Mouse (Mus musculus) heart, embryonic 12.5 days (tissue): ENCODE results near the gene Asb8. TPM values are rescaled to one million over a fixed set of nuclear protein-coding genes. Genes with fewer than 3 reads are reported as not detected.
A peak's percentile ranks its signal among the peaks of the same experiment; 100 is the strongest.

Experiments used
- ATAC-seq: fragments of 200-750 bp; cut with Nextera tagmentation; 2 replicates; pipeline ENCODE4 v1.8.0; 2017; ENCODE audit warnings: moderate TSS enrichment, moderate library complexity; ENCODE audit not compliant: insufficient number of reproducible peaks, low FRiP score
- H3K27ac ChIP-seq: fragments of 300-500 bp; sonication (generic); 2 replicates; pipeline ENCODE4 v1.5.1; 2016; ENCODE audit warnings: mild to moderate bottlenecking, moderate library complexity; ENCODE audit not compliant: poor library complexity, severe bottlenecking
- H3K27me3 ChIP-seq: fragments of 300-500 bp; sonication (generic); replicated peaks from 2 replicates; pipeline ENCODE4 v1.6.1; 2016; ENCODE audit warnings: mild to moderate bottlenecking, moderate library complexity
- H3K36me3 ChIP-seq: fragments of 300-500 bp; sonication (generic); 2 replicates; pipeline ENCODE4 v1.6.1; 2016; ENCODE audit warnings: mild to moderate bottlenecking, moderate library complexity
- H3K4me1 ChIP-seq: fragments of 300-500 bp; sonication (generic); replicated peaks from 2 replicates; pipeline ENCODE4 v1.6.1; 2016; ENCODE audit warnings: mild to moderate bottlenecking
- H3K4me2 ChIP-seq: fragments of 300-500 bp; sonication (generic); 2 replicates; pipeline ENCODE4 v1.6.1; 2016; ENCODE audit warnings: mild to moderate bottlenecking, moderate library complexity
- H3K4me3 ChIP-seq: fragments of 300-500 bp; sonication (generic); 2 replicates; pipeline ENCODE4 v1.5.1; 2016; ENCODE audit warnings: mild to moderate bottlenecking
- H3K9ac ChIP-seq: fragments of 300-500 bp; sonication (generic); 2 replicates; pipeline ENCODE4 v1.6.1; 2016; ENCODE audit warnings: mild to moderate bottlenecking, moderate library complexity
- H3K9me3 ChIP-seq: fragments of 300-500 bp; sonication (generic); replicated peaks from 2 replicates; pipeline ENCODE4 v1.6.1; 2016; ENCODE audit warnings: mild to moderate bottlenecking, moderate library complexity
- WGBS: fragments of 180-500 bp; shearing (Covaris S2); methylation state at CpG from one replicate; pipeline ENCODE4 v1.1.7; 2016; 5-methylcytosine and 5-hydroxymethylcytosine counted together
- polyA plus RNA-seq: library from polyadenylated mRNA; unstranded; fragments of >200 nt; fragmentation: Nextera tagmentation; extraction: Ambion mirVana; gene quantifications from 2 replicates; pipeline ENCODE4 v1.2.1, GENCODE M21; 2016

Asb8 gene
- polyA plus RNA-seq, 1 experiment from 2014 or later, result 76.2 TPM

- Histone ChIP-seq H3K9ac (no peak overlapping the region), H3K4me3 (no peak overlapping the region), H3K4me1 (peaks cover 3% of the 10 kb centered on the region; the same call in 1 of the 2 replicates), H3K4me2 (no peak overlapping the region), H3K9me3 (no peaks in the 10 kb centered on the region), H3K36me3 (no peaks in the 10 kb centered on the region), H3K27me3 (no peaks in the 10 kb centered on the region), H3K27ac (no peak overlapping the region)
- WGBS, result 76% methylated on average over 3 of the region's 3 CpGs
- ATAC-seq, result no peak
Observed at GRCm38 (mm10) chr15:98154631-98155030, 10.8 kb downstream of the Asb8 start.

- Histone ChIP-seq H3K4me2 (no peak overlapping the region), H3K9me3 (no peaks in the 10 kb centered on the region), H3K27ac (no peak overlapping the region), H3K36me3 (no peaks in the 10 kb centered on the region), H3K27me3 (no peaks in the 10 kb centered on the region), H3K4me3 (no peak overlapping the region), H3K9ac (no peak overlapping the region), H3K4me1 (peaks cover 3% of the 10 kb centered on the region; the same call in 1 of the 2 replicates)
- 52% methylated on average over 4 of the region's 4 CpGs for WGBS
- ATAC-seq, result no peak
Observed at GRCm38 (mm10) chr15:98154146-98154545, 11.3 kb downstream of the Asb8 start.

GRCm38 (mm10) chr15:98153625-98154024 is 11.8 kb downstream of the Asb8 start:
- H3K27me3 ChIP-seq, result no peaks in the 10 kb centered on the region
- H3K4me3 ChIP-seq, result no peak overlapping the region
- 30% methylated on average over 3 of the region's 3 CpGs for WGBS
- H3K4me1 ChIP-seq, result peaks cover 3% of the 10 kb centered on the region; the same call in 1 of the 2 replicates
- H3K36me3 ChIP-seq, result no peaks in the 10 kb centered on the region
- H3K9me3 ChIP-seq, result no peaks in the 10 kb centered on the region
- no peak overlapping the region for H3K4me2 ChIP-seq
- H3K27ac ChIP-seq, result no peak overlapping the region
- ATAC-seq, result no peak
- no peak overlapping the region for H3K9ac ChIP-seq

GRCm38 (mm10) chr15:98152916-98153315 is 12.5 kb downstream of the Asb8 start:
- Histone ChIP-seq H3K4me2 (no peak overlapping the region), H3K27ac (no peak overlapping the region), H3K4me3 (no peak overlapping the region), H3K9me3 (no peaks in the 10 kb centered on the region), H3K36me3 (no peaks in the 10 kb centered on the region), H3K27me3 (no peaks in the 10 kb centered on the region), H3K4me1 (peaks cover 9% of the 10 kb centered on the region), H3K9ac (no peak overlapping the region)
- WGBS, result 75% methylated on average over 7 of the region's 7 CpGs
- ATAC-seq, result no peak

GRCm38 (mm10) chr15:98149166-98149602 is 16.2 kb downstream of the Asb8 start:
- no peak overlapping the region for H3K4me3 ChIP-seq
- WGBS, result 32% methylated on average over 10 of the region's 10 CpGs
- peak; percentile 70 for ATAC-seq
- peak overlapping the region; percentile 40 for H3K4me2 ChIP-seq
- H3K27me3 ChIP-seq, result no peaks in the 10 kb centered on the region
- peaks cover 21% of the 10 kb centered on the region for H3K4me1 ChIP-seq
- H3K36me3 ChIP-seq, result no peaks in the 10 kb centered on the region
- no peaks in the 10 kb centered on the region for H3K9me3 ChIP-seq
- no peak overlapping the region for H3K9ac ChIP-seq
- H3K27ac ChIP-seq, result peak overlapping the region; percentile 98

- ATAC-seq, result no peak
- peaks cover 24% of the 10 kb centered on the region for H3K4me1 ChIP-seq
- whole genome bisulfite sequencing, result 65% methylated on average over 3 of the region's 3 CpGs
- H3K9ac ChIP-seq, result no peak overlapping the region
- no peak overlapping the region for H3K4me3 ChIP-seq
- H3K27me3 ChIP-seq, result no peaks in the 10 kb centered on the region
- H3K9me3 ChIP-seq, result no peaks in the 10 kb centered on the region
- H3K4me2 ChIP-seq, result no peak overlapping the region
- H3K27ac ChIP-seq, result peak overlapping the region; percentile 98
- H3K36me3 ChIP-seq, result no peaks in the 10 kb centered on the region
Observed at GRCm38 (mm10) chr15:98148356-98148755, 17.1 kb downstream of the Asb8 start.

- Histone ChIP-seq H3K4me2 (peak overlapping the region; percentile 88), H3K4me1 (peaks cover 24% of the 10 kb centered on the region), H3K36me3 (peaks cover 18% of the 10 kb centered on the region), H3K27ac (peak overlapping the region; percentile 91), H3K4me3 (peak overlapping the region; percentile 100), H3K9ac (peak overlapping the region; percentile 99), H3K27me3 (no peaks in the 10 kb centered on the region), H3K9me3 (no peaks in the 10 kb centered on the region)
- peak; percentile 94 for ATAC-seq
- WGBS, result under 1% methylated on average over 38 of the region's 38 CpGs
Observed at GRCm38 (mm10) chr15:98145559-98146181, 19.8 kb downstream of the Asb8 start.

- Histone ChIP-seq H3K9ac (peak overlapping the region; percentile 99), H3K4me1 (peaks cover 24% of the 10 kb centered on the region), H3K36me3 (peaks cover 25% of the 10 kb centered on the region), H3K4me2 (peak overlapping the region; percentile 88), H3K4me3 (peak overlapping the region; percentile 100), H3K9me3 (no peaks in the 10 kb centered on the region), H3K27ac (peak overlapping the region; percentile 91), H3K27me3 (no peaks in the 10 kb centered on the region)
- WGBS, result under 1% methylated on average over 36 of the region's 36 CpGs
- ATAC-seq, result peak; percentile 48
Observed at GRCm38 (mm10) chr15:98144861-98145507, 20.4 kb downstream of the Asb8 start.

GRCm38 (mm10) chr15:98142515-98142914 is 22.9 kb downstream of the Asb8 start:
- no peak overlapping the region for H3K9ac ChIP-seq
- 81% methylated on average over 10 of the region's 10 CpGs for WGBS
- H3K4me1 ChIP-seq, result peaks cover 14% of the 10 kb centered on the region
- H3K27ac ChIP-seq, result no peak overlapping the region
- H3K4me3 ChIP-seq, result no peak overlapping the region
- ATAC-seq, result no peak
- H3K9me3 ChIP-seq, result no peaks in the 10 kb centered on the region
- H3K4me2 ChIP-seq, result no peak overlapping the region
- no peaks in the 10 kb centered on the region for H3K27me3 ChIP-seq
- peaks cover 50% of the 10 kb centered on the region for H3K36me3 ChIP-seq

GRCm38 (mm10) chr15:98140809-98141208 is 24.6 kb downstream of the Asb8 start:
- Histone ChIP-seq H3K4me1 (peaks cover 10% of the 10 kb centered on the region), H3K9ac (no peak overlapping the region), H3K27me3 (no peaks in the 10 kb centered on the region), H3K4me2 (no peak overlapping the region), H3K4me3 (no peak overlapping the region), H3K36me3 (peaks cover 67% of the 10 kb centered on the region), H3K27ac (no peak overlapping the region), H3K9me3 (no peaks in the 10 kb centered on the region)
- ATAC-seq, result no peak
- WGBS, result 89% methylated on average over 5 of the region's 5 CpGs

- 90% methylated on average over 7 of the region's 7 CpGs for WGBS
- Histone ChIP-seq H3K4me3 (no peak overlapping the region), H3K27me3 (no peaks in the 10 kb centered on the region), H3K9ac (no peak overlapping the region), H3K9me3 (no peaks in the 10 kb centered on the region), H3K4me2 (no peak overlapping the region), H3K4me1 (peaks cover 7% of the 10 kb centered on the region), H3K27ac (no peak overlapping the region), H3K36me3 (peaks cover 77% of the 10 kb centered on the region)
- no peak for ATAC-seq
Observed at GRCm38 (mm10) chr15:98139763-98140162, 25.7 kb downstream of the Asb8 start.
